Mouse (Mus musculus) heart, adult 2 months (tissue): ENCODE results near the gene Dph2. TPM values are rescaled to one million over a fixed set of nuclear protein-coding genes. Genes with fewer than 3 reads are reported as not detected.

Source experiments
- DNase-seq, 2 experiments: peaks; one replicate each; pipeline ENCODE4 v3.0.0; 2021
- H3K27ac ChIP-seq: fragments of 200-600 bp; 2 replicates; pipeline ENCODE4 v1.8.1; 2022
- H3K27me3 ChIP-seq: fragments of 200-500 bp; 2 replicates; pipeline ENCODE4 v1.6.1; 2012; ENCODE audit warnings: mild to moderate bottlenecking, low read length, inconsistent platforms, mixed read lengths; ENCODE audit not compliant: control insufficient read depth, insufficient read depth
- H3K36me3 ChIP-seq: fragments of 200-500 bp; 2 replicates; pipeline ENCODE4 v1.6.1; 2012; ENCODE audit warnings: low read length, inconsistent platforms; ENCODE audit not compliant: control insufficient read depth, insufficient read depth
- H3K4me1 ChIP-seq: fragments of 200-500 bp; 2 replicates; pipeline ENCODE4 v1.6.1; 2011; ENCODE audit warnings: low read length; ENCODE audit not compliant: control insufficient read depth, insufficient read depth
- H3K4me3 ChIP-seq: fragments of 200-600 bp; 2 replicates; pipeline ENCODE4 v1.8.1; 2022
- H3K79me2 ChIP-seq: fragments of 200-500 bp; replicated peaks from 2 replicates; pipeline ENCODE4 v1.6.1; 2012; ENCODE audit warnings: mild to moderate bottlenecking, inconsistent platforms, low read length, moderate library complexity, mixed read lengths; ENCODE audit not compliant: control insufficient read depth, insufficient read depth
- H3K9ac ChIP-seq: fragments of 200-500 bp; 2 replicates; pipeline ENCODE4 v1.6.1; 2012; ENCODE audit warnings: low read depth, mild to moderate bottlenecking, control low read depth, inconsistent platforms, low read length, mixed read lengths
- CTCF ChIP-seq: fragments of 200-600 bp; IDR thresholded peaks from 2 replicates; pipeline ENCODE4 v1.8.1; 2022; ENCODE audit warnings: antibody characterized with exemption, mild to moderate bottlenecking, moderate library complexity
- EP300 ChIP-seq: fragments of 200-500 bp; IDR thresholded peaks from 2 replicates; pipeline ENCODE4 v1.6.1; 2011; ENCODE audit warnings: low read depth, low read length, control low read depth; ENCODE audit not compliant: insufficient read depth
- POLR2A ChIP-seq: fragments of 200-500 bp; IDR thresholded peaks from 2 replicates; pipeline ENCODE4 v1.6.1; 2011; ENCODE audit warnings: mild to moderate bottlenecking, low read depth, low read length, control low read depth; ENCODE audit not compliant: insufficient read depth
- WGBS: fragments of 180-500 bp; shearing (Covaris S2); methylation state at CpG from one replicate; pipeline ENCODE4 v1.1.7; 2018; 5-methylcytosine and 5-hydroxymethylcytosine counted together
- intact Hi-C: fragments of 180-260 bp; cut with DNase I; formaldehyde crosslinking; loops from one replicate; pipeline ENCODE4 v1.15.1; 2025
- long read RNA-seq: library from polyadenylated mRNA; stranded (forward); transcript quantifications from one replicate; pipeline ENCODE4 v2.0.0, GENCODE M21; 2021
- polyA plus RNA-seq: library from polyadenylated mRNA; depleted of rRNA; stranded (reverse); fragments of >200 nt; gene quantifications from 2 replicates; pipeline ENCODE4 v1.2.3, GENCODE M21; 2012; rRNA removed
- total RNA-seq, 2 experiments: library from RNA; stranded (reverse); gene quantifications; 2 replicates each; pipeline ENCODE4 v1.2.3; 2021

The Dph2 gene
- total RNA-seq: 1 to 10 TPM; 3.0 to 3.9 TPM
- 7.3 and 8.4 TPM in 2 replicates for polyA plus RNA-seq
- long read RNA-seq, transcript Dph2-201 (6 exons, 2,555 nt): major isoform, 6 of 7 reads
- long read RNA-seq, partial matches to known transcripts: 0 of 7 reads
- long read RNA-seq, other reads (novel, unspliced or antisense): 1 of 7 reads

GRCm38 (mm10) chr4:117891738-117892161 lies at the start of gene Dph2:
TSS of gene Dph2 (minus strand) at chr4:117892032.
- no peak within 1 kb of the TSS; the same call in 1 of the 2 replicates for H3K27ac ChIP-seq
- TF ChIP-seq POLR2A (peak; percentile 56; the same call in 1 of the 2 replicates), EP300 (0 out of 2 replicates have a peak, but pooled peaks have one; percentile 57), CTCF (no peak)
- peak within 1 kb of the TSS; percentile 69 for H3K9ac ChIP-seq
- DNase-seq: peak; percentile 85 to 88
- no peaks in the 10 kb centered on the region for H3K27me3 ChIP-seq
- WGBS: under 1% methylated on average over 21 of the region's 21 CpGs
- H3K4me3 ChIP-seq: peak within 1 kb of the TSS; percentile 76
- no peaks in the 10 kb centered on the region for H3K79me2 ChIP-seq
- intact Hi-C loops: loop anchor here (1.0 kb wide), 1 partner anchor 24 kb away; no protein-coding TSS in a partner anchor
- H3K36me3 ChIP-seq: no peaks in the 10 kb centered on the region
- H3K4me1 ChIP-seq: peaks cover 4% of the 10 kb centered on the region

- WGBS: 92% methylated on average over 5 of the region's 5 CpGs
- Histone ChIP-seq H3K4me1 (no peaks in the 10 kb centered on the region), H3K27ac (no peak overlapping the region), H3K36me3 (no peaks in the 10 kb centered on the region), H3K4me3 (no peak overlapping the region), H3K79me2 (no peaks in the 10 kb centered on the region), H3K27me3 (no peaks in the 10 kb centered on the region), H3K9ac (no peak overlapping the region)
- no peak for TF ChIP-seq EP300
- TF ChIP-seq CTCF: peak; percentile 29
- no peak for DNase-seq
- intact Hi-C loops: no loop called here
These were observed 45.1 kb upstream of the Dph2 start for GRCm38 (mm10) chr4:117936964-117937363.

- no peaks in the 10 kb centered on the region for H3K79me2 ChIP-seq
- no peak overlapping the region for H3K9ac ChIP-seq
- intact Hi-C loops: no loop called here
- 0 out of 2 replicates have a peak, but pooled peaks cover 2% of the 10 kb centered on the region for H3K27me3 ChIP-seq
- H3K36me3 ChIP-seq: no peaks in the 10 kb centered on the region
- TF ChIP-seq POLR2A: no peak
- no peak for DNase-seq
- H3K4me3 ChIP-seq: no peak overlapping the region
- H3K27ac ChIP-seq: no peak overlapping the region
- no peaks in the 10 kb centered on the region for H3K4me1 ChIP-seq
- WGBS: 79% methylated on average over 4 of the region's 4 CpGs
These were observed 42.2 kb upstream of the Dph2 start for GRCm38 (mm10) chr4:117934081-117934480.

- Histone ChIP-seq H3K4me1 (no peaks in the 10 kb centered on the region), H3K9ac (no peak overlapping the region), H3K4me3 (no peak overlapping the region), H3K79me2 (no peaks in the 10 kb centered on the region), H3K27ac (no peak overlapping the region), H3K36me3 (no peaks in the 10 kb centered on the region), H3K27me3 (0 out of 2 replicates have a peak, but pooled peaks cover 2% of the 10 kb centered on the region)
- intact Hi-C loops: no loop called here
- TF ChIP-seq POLR2A: no peak
- TF ChIP-seq EP300: no peak
- TF ChIP-seq CTCF: no peak
- 91% methylated on average over 5 of the region's 5 CpGs for WGBS
- DNase-seq: no peak
These were observed 41.4 kb upstream of the Dph2 start for GRCm38 (mm10) chr4:117933248-117933647.

GRCm38 (mm10) chr4:117929391-117929881 lies 37.6 kb upstream of the Dph2 start, which contains the start of gene Artn:
TSS of gene Artn (minus strand) at chr4:117929763.
- no peak for TF ChIP-seq CTCF
- no peak for TF ChIP-seq POLR2A
- no peak for TF ChIP-seq EP300
- no peaks in the 10 kb centered on the region for H3K36me3 ChIP-seq
- H3K4me1 ChIP-seq: no peaks in the 10 kb centered on the region
- peaks cover 2% of the 10 kb centered on the region; the same call in 1 of the 2 replicates for H3K27me3 ChIP-seq
- 1% methylated on average over 33 of the region's 33 CpGs for WGBS
- H3K27ac ChIP-seq: no peak within 1 kb of the TSS
- no peak for DNase-seq
- 0 out of 2 replicates have a peak within 1 kb of the TSS, but pooled peaks have one; percentile 9 for H3K9ac ChIP-seq
- intact Hi-C loops: loop anchor here (5.0 kb wide), 2 partner anchors 92 to 103 kb away; no protein-coding TSS in a partner anchor
- H3K79me2 ChIP-seq: no peaks in the 10 kb centered on the region
- H3K4me3 ChIP-seq: peak within 1 kb of the TSS; percentile 23

- Histone ChIP-seq H3K4me1 (no peaks in the 10 kb centered on the region), H3K79me2 (no peaks in the 10 kb centered on the region), H3K27me3 (peaks cover 2% of the 10 kb centered on the region; the same call in 1 of the 2 replicates), H3K36me3 (no peaks in the 10 kb centered on the region), H3K27ac (no peak overlapping the region), H3K9ac (no peak overlapping the region), H3K4me3 (peak overlapping the region; percentile 23; the same call in 1 of the 2 replicates)
- no peak for TF ChIP-seq POLR2A
- TF ChIP-seq EP300: 0 out of 2 replicates have a peak, but pooled peaks have one; percentile 25
- TF ChIP-seq CTCF: peak; percentile 63
- peak; percentile 52 to 66 for DNase-seq
- intact Hi-C loops: loop anchor here (1.0 to 5.0 kb wide), 3 partner anchors 91 to 155 kb away; no protein-coding TSS in a partner anchor
- 1% methylated on average over 13 of the region's 13 CpGs for WGBS
These were observed 36.9 kb upstream of the Dph2 start for GRCm38 (mm10) chr4:117928699-117929241.
